Mouse (Mus musculus): ENCODE data around the gene 4930503B20Rik. TPM values are rescaled to one million over a fixed set of nuclear protein-coding genes. Genes with fewer than 3 reads are reported as not detected.

The 4930503B20Rik gene
- polyA plus RNA-seq (2015; fragmentation: Nextera tagmentation; extraction: Ambion mirVana) = not detected in 2 replicates

DNA sequence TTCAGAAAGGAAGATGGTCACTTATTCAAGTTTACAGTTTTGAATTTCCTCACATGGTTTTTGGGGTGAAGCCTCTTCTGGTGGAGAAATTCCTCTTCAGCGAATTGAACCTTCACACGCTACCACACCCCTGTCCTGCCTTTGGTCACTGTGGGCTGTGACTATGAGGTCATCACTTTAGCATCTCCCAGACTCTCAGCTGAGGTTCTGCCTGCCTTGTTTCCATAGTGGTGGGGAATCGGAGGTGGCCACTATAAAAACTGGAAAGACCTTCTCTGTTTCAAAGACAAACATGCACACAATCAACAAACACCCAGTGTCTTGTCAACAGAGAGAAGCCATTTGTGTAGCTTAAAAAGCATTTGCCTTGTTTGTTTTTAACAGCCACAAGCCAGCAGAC is at the start of gene 4930503B20Rik:
Gene 4930503B20Rik (minus strand): TSS at position 101 of the 400 bp plus-strand sequence.
- no peaks in the 10 kb centered on the region for H3K4me1 ChIP-seq (replicated peaks; ENCODE audit: control insufficient read depth, insufficient read depth, low read length)
- no peak for TF ChIP-seq CTCF (IDR thresholded peaks at IDR 0.05; ENCODE audit: low read depth)
- no peaks in the 10 kb centered on the region for H3K27me3 ChIP-seq (replicated peaks; ENCODE audit: control insufficient read depth, insufficient read depth, low read length)
- H3K9me3 ChIP-seq (ENCODE audit: control insufficient read depth) = no peaks in the 10 kb centered on the region
- no peak within 1 kb of the TSS for H3K4me3 ChIP-seq (ENCODE audit: low read depth, low read length)
- H3K27ac ChIP-seq (ENCODE audit: low read depth, low read length) = no peak within 1 kb of the TSS
- ATAC-seq = no peak
- H3K4me2 ChIP-seq (replicated peaks; ENCODE audit: low read depth) = no peak within 1 kb of the TSS
- 78% methylated on average over 3 of the region's 3 CpGs for WGBS
- H3K36me3 ChIP-seq (ENCODE audit: control insufficient read depth, insufficient read depth) = no peaks in the 10 kb centered on the region
- H3K9ac ChIP-seq (ENCODE audit: low read depth, low read length) = no peak within 1 kb of the TSS

DNA sequence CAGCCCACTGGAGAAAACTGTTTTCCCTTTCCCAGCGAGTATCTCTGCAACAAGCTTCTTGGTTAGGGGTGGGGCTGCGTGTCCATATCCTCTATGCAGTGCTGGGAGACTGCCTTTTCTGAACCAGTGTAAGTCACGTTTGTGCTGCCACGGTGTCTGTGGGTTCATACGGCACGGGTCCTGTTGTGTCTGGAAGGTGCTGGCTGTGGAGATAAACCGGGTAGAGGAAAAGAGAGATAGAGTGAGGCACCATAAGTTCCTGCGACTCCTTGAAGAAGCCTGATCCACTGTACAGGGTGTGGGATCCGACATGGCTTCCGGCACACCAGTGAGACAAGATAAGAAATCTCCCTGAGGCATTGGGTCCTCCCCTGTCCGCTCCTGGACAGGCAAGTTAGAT is 48.9 kb upstream of the 4930503B20Rik start:
- ATAC-seq = no peak
- Histone ChIP-seq H3K4me1 (replicated peaks; ENCODE audit: control insufficient read depth, insufficient read depth, low read length) (no peaks in the 10 kb centered on the region), H3K9ac (ENCODE audit: low read depth, low read length) (no peak overlapping the region), H3K4me2 (replicated peaks; ENCODE audit: low read depth) (no peak overlapping the region), H3K4me3 (ENCODE audit: low read depth, low read length) (no peak overlapping the region), H3K36me3 (ENCODE audit: control insufficient read depth, insufficient read depth) (no peaks in the 10 kb centered on the region), H3K9me3 (ENCODE audit: control insufficient read depth) (no peaks in the 10 kb centered on the region), H3K27ac (ENCODE audit: low read depth, low read length) (no peak overlapping the region), H3K27me3 (replicated peaks; ENCODE audit: control insufficient read depth, insufficient read depth, low read length) (no peaks in the 10 kb centered on the region)
- WGBS = 82% methylated on average over 11 of the region's 11 CpGs
- no peak for TF ChIP-seq CTCF (IDR thresholded peaks at IDR 0.05; ENCODE audit: low read depth)

DNA sequence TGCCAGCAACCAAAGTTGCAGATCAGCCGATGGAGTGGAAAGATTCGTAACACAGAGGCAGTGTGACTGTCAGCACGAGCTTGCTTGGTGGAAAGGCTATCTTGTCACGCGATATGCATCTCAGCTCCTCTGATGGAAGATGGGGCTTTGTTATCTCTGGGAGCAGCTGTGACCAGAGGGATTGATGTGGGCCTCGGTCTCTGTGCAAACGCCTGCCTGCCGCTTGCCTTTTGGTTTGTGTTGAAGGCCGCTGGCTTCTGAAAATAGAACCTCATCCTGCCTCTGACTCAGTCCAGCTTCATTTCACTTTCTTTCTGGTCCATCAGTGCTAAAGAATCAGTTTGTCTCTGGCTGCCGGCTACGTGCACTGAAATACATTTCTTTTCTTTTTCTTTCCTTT is 47.9 kb upstream of the 4930503B20Rik start:
- no peak for ATAC-seq
- no peak for TF ChIP-seq CTCF (IDR thresholded peaks at IDR 0.05; ENCODE audit: low read depth)
- Histone ChIP-seq H3K9ac (ENCODE audit: low read depth, low read length) (no peak overlapping the region), H3K36me3 (ENCODE audit: control insufficient read depth, insufficient read depth) (no peaks in the 10 kb centered on the region), H3K4me1 (replicated peaks; ENCODE audit: control insufficient read depth, insufficient read depth, low read length) (no peaks in the 10 kb centered on the region), H3K27me3 (replicated peaks; ENCODE audit: control insufficient read depth, insufficient read depth, low read length) (no peaks in the 10 kb centered on the region), H3K9me3 (ENCODE audit: control insufficient read depth) (no peaks in the 10 kb centered on the region), H3K4me3 (ENCODE audit: low read depth, low read length) (no peak overlapping the region), H3K4me2 (replicated peaks; ENCODE audit: low read depth) (no peak overlapping the region), H3K27ac (ENCODE audit: low read depth, low read length) (no peak overlapping the region)
- WGBS = 71% methylated on average over 11 of the region's 11 CpGs

DNA sequence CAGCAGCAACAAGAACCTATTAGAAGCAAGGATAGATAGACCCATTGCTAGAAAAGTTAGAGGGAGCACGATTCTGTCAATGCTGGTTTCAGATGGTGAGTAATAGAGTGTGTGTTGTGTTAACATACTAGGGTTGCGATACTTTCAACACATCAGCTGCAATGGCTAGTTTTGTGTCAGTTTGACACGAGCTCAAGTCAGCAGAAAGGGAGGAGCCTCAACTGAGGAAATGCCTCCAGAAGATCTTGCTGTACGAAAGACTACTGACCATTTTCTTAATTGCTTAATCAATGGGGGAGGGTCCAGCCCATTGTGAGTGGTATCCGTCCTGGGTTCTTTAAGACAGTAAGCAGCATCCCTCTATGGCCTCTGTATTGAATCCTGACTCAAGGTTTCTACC is 41.4 kb upstream of the 4930503B20Rik start:
- H3K27ac ChIP-seq (ENCODE audit: low read depth, low read length) = no peak overlapping the region
- no peaks in the 10 kb centered on the region for H3K9me3 ChIP-seq (ENCODE audit: control insufficient read depth)
- no peaks in the 10 kb centered on the region for H3K36me3 ChIP-seq (ENCODE audit: control insufficient read depth, insufficient read depth)
- H3K27me3 ChIP-seq (replicated peaks; ENCODE audit: control insufficient read depth, insufficient read depth, low read length) = no peaks in the 10 kb centered on the region
- no peak overlapping the region for H3K9ac ChIP-seq (ENCODE audit: low read depth, low read length)
- WGBS = 78% methylated on average over 5 of the region's 5 CpGs
- ATAC-seq = no peak
- TF ChIP-seq CTCF (IDR thresholded peaks at IDR 0.05; ENCODE audit: low read depth) = no peak
- no peak overlapping the region for H3K4me2 ChIP-seq (replicated peaks; ENCODE audit: low read depth)
- no peak overlapping the region for H3K4me3 ChIP-seq (ENCODE audit: low read depth, low read length)
- H3K4me1 ChIP-seq (replicated peaks; ENCODE audit: control insufficient read depth, insufficient read depth, low read length) = no peaks in the 10 kb centered on the region

DNA sequence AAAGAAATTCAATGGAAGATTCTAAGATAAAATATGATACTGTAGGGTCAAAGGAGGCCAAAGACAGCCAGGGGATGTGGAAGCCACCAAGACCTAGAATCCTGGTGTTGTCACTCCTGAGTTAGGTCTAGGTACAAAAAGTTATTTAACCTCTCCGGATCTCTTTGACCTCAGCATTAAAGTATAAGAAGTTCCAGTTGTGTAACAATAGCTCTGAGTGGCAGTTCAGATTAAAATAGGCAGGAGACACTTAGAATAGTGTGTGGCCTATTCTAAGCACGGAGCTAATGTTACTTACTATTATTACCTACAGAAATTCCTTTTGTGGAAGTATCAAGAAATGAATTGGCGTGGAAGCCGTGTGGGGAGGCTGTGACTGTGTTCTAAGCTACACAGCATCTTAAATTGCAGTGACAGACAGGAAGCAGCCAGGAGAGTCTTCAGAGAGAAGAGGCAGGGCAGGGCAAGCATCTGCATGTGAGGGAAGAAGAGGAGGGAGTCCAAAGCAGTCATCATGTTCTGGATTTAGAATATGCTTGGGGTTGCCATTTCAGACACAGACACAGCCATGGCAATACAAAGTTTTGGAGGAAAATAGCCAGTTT is 36.1 kb upstream of the 4930503B20Rik start:
- no peak for ATAC-seq
- Histone ChIP-seq H3K27ac (ENCODE audit: low read depth, low read length) (no peak overlapping the region), H3K4me2 (replicated peaks; ENCODE audit: low read depth) (no peak overlapping the region), H3K9me3 (ENCODE audit: control insufficient read depth) (no peaks in the 10 kb centered on the region), H3K4me3 (ENCODE audit: low read depth, low read length) (no peak overlapping the region), H3K9ac (ENCODE audit: low read depth, low read length) (no peak overlapping the region), H3K36me3 (ENCODE audit: control insufficient read depth, insufficient read depth) (no peaks in the 10 kb centered on the region), H3K4me1 (replicated peaks; ENCODE audit: control insufficient read depth, insufficient read depth, low read length) (peaks cover 3% of the 10 kb centered on the region; the same call in 1 of the 2 replicates), H3K27me3 (replicated peaks; ENCODE audit: control insufficient read depth, insufficient read depth, low read length) (no peaks in the 10 kb centered on the region; the same call in 1 of the 2 replicates)
- TF ChIP-seq CTCF (IDR thresholded peaks at IDR 0.05; ENCODE audit: low read depth) = no peak
- 80% methylated on average over 4 of the region's 4 CpGs for WGBS

DNA sequence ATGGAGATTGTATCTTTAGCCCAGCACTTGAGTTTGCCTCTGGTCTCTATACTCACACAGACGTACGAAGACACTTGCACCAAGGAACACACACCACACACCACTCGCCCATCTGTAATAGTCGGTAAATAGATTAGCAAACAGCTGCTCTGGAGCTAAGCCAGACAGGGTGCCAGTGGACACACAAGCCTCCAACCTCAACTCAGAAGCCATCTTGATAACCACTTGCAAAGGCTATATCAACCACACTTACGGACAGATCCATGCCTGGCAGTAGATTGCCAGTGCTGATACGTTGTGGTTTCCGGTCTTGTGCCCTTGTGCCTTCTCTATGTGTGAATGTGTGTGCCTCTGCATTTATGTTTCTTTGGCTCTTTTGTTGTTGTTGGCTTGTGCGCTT is 35.3 kb upstream of the 4930503B20Rik start:
- 85% methylated on average over 8 of the region's 8 CpGs for WGBS
- no peak for TF ChIP-seq CTCF (IDR thresholded peaks at IDR 0.05; ENCODE audit: low read depth)
- no peak overlapping the region for H3K4me3 ChIP-seq (ENCODE audit: low read depth, low read length)
- H3K36me3 ChIP-seq (ENCODE audit: control insufficient read depth, insufficient read depth) = no peaks in the 10 kb centered on the region
- no peak for ATAC-seq
- no peak overlapping the region for H3K9ac ChIP-seq (ENCODE audit: low read depth, low read length)
- H3K27ac ChIP-seq (ENCODE audit: low read depth, low read length) = no peak overlapping the region
- no peak overlapping the region for H3K4me2 ChIP-seq (replicated peaks; ENCODE audit: low read depth)
- no peaks in the 10 kb centered on the region for H3K9me3 ChIP-seq (ENCODE audit: control insufficient read depth)
- H3K4me1 ChIP-seq (replicated peaks; ENCODE audit: control insufficient read depth, insufficient read depth, low read length) = peaks cover 3% of the 10 kb centered on the region; the same call in 1 of the 2 replicates
- H3K27me3 ChIP-seq (replicated peaks; ENCODE audit: control insufficient read depth, insufficient read depth, low read length) = no peaks in the 10 kb centered on the region; the same call in 1 of the 2 replicates
